37 mouse cellular contexts compared by ENCODE assay signal in the genomic region with DNA sequence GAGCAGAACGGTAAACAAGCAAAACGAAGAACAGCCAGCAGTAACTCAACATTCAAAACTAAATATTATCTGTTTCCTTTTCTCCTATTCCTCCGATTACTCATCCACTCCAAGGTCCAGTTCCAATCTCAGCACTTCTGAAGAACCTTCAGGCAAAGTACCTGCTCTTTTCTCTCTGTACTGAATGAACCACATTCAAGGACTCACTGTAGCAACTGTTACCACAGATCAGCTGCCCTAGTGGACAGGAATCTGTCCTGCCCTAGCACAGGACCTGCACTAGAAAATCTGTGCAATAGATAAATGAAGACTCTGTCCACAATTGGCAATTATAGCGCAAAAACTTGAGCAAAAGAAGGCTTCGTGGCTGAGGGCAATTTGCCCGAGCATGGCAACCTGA. TPM values are rescaled to one million over a fixed set of nuclear protein-coding genes. Genes with fewer than 3 reads are reported as not detected.
"Had no signal": no experiment of that assay in that cellular context is flagged by ENCODE, and none has a peak within 500 bp of the region (broad histone marks: within the 10 kb centered on the region; RNA-seq: fewer than 3 reads in every experiment).

No protein-coding gene starts in this region.

- H3K27me3 ChIP-seq: heart, embryonic 12.5 days; heart, embryonic 13.5 days; heart, embryonic 15.5 days; hindbrain, embryonic 12.5 days; hindbrain, embryonic 13.5 days; hindbrain, embryonic 15.5 days; intestine, embryonic 15.5 days; kidney, embryonic 15.5 days had no signal

- H3K27ac ChIP-seq: heart, embryonic 13.5 days; heart, embryonic 15.5 days; hindbrain, embryonic 10.5 days; hindbrain, embryonic 12.5 days; hindbrain, embryonic 13.5 days; hindbrain, embryonic 14.5 days; hindbrain, embryonic 15.5 days; hindbrain, postnatal 0 days; intestine, embryonic 15.5 days; kidney, embryonic 15.5 days; kidney, postnatal 0 days; layer of hippocampus, adult 2 months; left cerebral cortex, adult 2 months had no signal

- H3K9me3 ChIP-seq: heart, embryonic 12.5 days; heart, embryonic 13.5 days; heart, embryonic 15.5 days; hindbrain, embryonic 10.5 days; hindbrain, embryonic 12.5 days; hindbrain, embryonic 13.5 days; hindbrain, embryonic 15.5 days; intestine, embryonic 15.5 days; kidney, embryonic 15.5 days had no signal

- H3K4me3 ChIP-seq: heart, embryonic 12.5 days; heart, embryonic 13.5 days; heart, embryonic 15.5 days; hindbrain, embryonic 10.5 days; hindbrain, embryonic 12.5 days; hindbrain, embryonic 13.5 days; hindbrain, embryonic 15.5 days; intestine, embryonic 15.5 days; kidney, embryonic 15.5 days; layer of hippocampus, adult 2 months; left cerebral cortex, adult 2 months had no signal

- H3K4me1 ChIP-seq: heart, embryonic 12.5 days; heart, embryonic 13.5 days; heart, embryonic 15.5 days; hindbrain, embryonic 10.5 days; hindbrain, embryonic 12.5 days; intestine, embryonic 15.5 days; kidney, embryonic 15.5 days had no signal

- ATAC-seq: hindbrain, embryonic 16.5 days; hindbrain, postnatal 0 days; inflammation-experienced regulatory T-cells, adult 6 months; intestine, embryonic 15.5 days; intestine, embryonic 16.5 days; intestine, postnatal 0 days had no signal

- DNase-seq: heart, postnatal 10 days; heart, postnatal 14 days; heart, postnatal 36 days; heart, postnatal 4 days; kidney, adult 11 months; kidney, adult 18-20 months; kidney, adult 2 months; kidney, adult 8-10 months; kidney, adult 9 months; kidney, postnatal 10 days; kidney, postnatal 14 days; kidney, postnatal 25 days; kidney, postnatal 36 days; kidney, postnatal 4 days; layer of hippocampus, adult 9-11 months; layer of hippocampus, postnatal 36 days had no signal

- H3K9ac ChIP-seq: heart, embryonic 12.5 days; heart, embryonic 13.5 days; heart, embryonic 15.5 days; hindbrain, embryonic 12.5 days; hindbrain, embryonic 13.5 days; hindbrain, embryonic 14.5 days; hindbrain, embryonic 15.5 days; intestine, embryonic 15.5 days; kidney, embryonic 15.5 days had no signal

- H3K36me3 ChIP-seq: heart, embryonic 15.5 days; hindbrain, embryonic 13.5 days; hindbrain, embryonic 15.5 days; intestine, embryonic 15.5 days had no signal

- H3K4me2 ChIP-seq: heart, embryonic 12.5 days; heart, embryonic 13.5 days; heart, embryonic 15.5 days; hindbrain, embryonic 12.5 days; hindbrain, embryonic 13.5 days; hindbrain, embryonic 14.5 days; hindbrain, embryonic 15.5 days; intestine, embryonic 15.5 days; kidney, embryonic 15.5 days had no signal

RNA-seq across cellular contexts. Expression of a gene that starts 36.1 kb away (rescaled TPM):
- total RNA-seq: heart, postnatal 10 days; heart, postnatal 14 days; heart, postnatal 25 days; heart, postnatal 36 days; heart, postnatal 4 days; hematopoietic stem cell, adult 5-6 weeks had no signal
- polyA plus RNA-seq: kidney, adult 2 months; large intestine, adult 2 months had no signal
